Mouse (Mus musculus): ENCODE measurements around the gene Mblac1.

- TF ChIP-seq POLR2A (IDR thresholded peaks at IDR 0.05; ENCODE audit: extremely low read depth, insufficient read depth, low read length) (no peak), CTCF (IDR thresholded peaks at IDR 0.05; ENCODE audit: low read depth, low read length) (peak; percentile 28; the same call in 1 of the 2 replicates)
Observed at GRCm38 (mm10) chr5:138199576-138199975, 5.5 kb downstream of the Mblac1 start.
